Mouse (Mus musculus) neural tube, embryonic 13.5 days (tissue): ENCODE results near the gene Eef1b2. TPM values are rescaled to one million over a fixed set of nuclear protein-coding genes. Genes with fewer than 3 reads are reported as not detected.
"Not testable (repeated sequence)": the region's sequence is repeated elsewhere in the genome, so short reads cannot be mapped to it uniquely, and the experiment has no call there.

Experiments
- ATAC-seq: fragments of 200-750 bp; cut with Nextera tagmentation; 2 replicates; pipeline ENCODE4 v1.8.0; 2017; ENCODE audit warnings: low read depth, mild to moderate bottlenecking, moderate TSS enrichment, moderate library complexity
- H3K27ac ChIP-seq: fragments of 300-500 bp; sonication (generic); replicated peaks from 2 replicates; pipeline ENCODE4 v1.5.1; 2015; ENCODE audit warnings: moderate library complexity, mild to moderate bottlenecking, inconsistent platforms
- H3K27me3 ChIP-seq: fragments of 300-500 bp; sonication (generic); 2 replicates; pipeline ENCODE4 v1.6.1; 2015; ENCODE audit warnings: mild to moderate bottlenecking, inconsistent platforms
- H3K36me3 ChIP-seq: fragments of 300-500 bp; sonication (generic); 2 replicates; pipeline ENCODE4 v1.6.1; 2015; ENCODE audit warnings: mild to moderate bottlenecking, inconsistent platforms
- H3K4me1 ChIP-seq: fragments of 300-500 bp; sonication (generic); replicated peaks from 2 replicates; pipeline ENCODE4 v1.6.1; 2015; ENCODE audit warnings: inconsistent platforms
- H3K4me2 ChIP-seq: fragments of 300-500 bp; sonication (generic); 2 replicates; pipeline ENCODE4 v1.6.1; 2015; ENCODE audit warnings: inconsistent platforms, mild to moderate bottlenecking, moderate library complexity
- H3K4me3 ChIP-seq: fragments of 300-500 bp; sonication (generic); 2 replicates; pipeline ENCODE4 v1.5.1; 2015; ENCODE audit warnings: mild to moderate bottlenecking, inconsistent platforms
- H3K9ac ChIP-seq: fragments of 300-500 bp; sonication (generic); 2 replicates; pipeline ENCODE4 v1.6.1; 2015; ENCODE audit warnings: moderate library complexity, mild to moderate bottlenecking, inconsistent platforms
- H3K9me3 ChIP-seq: fragments of 300-500 bp; sonication (generic); 2 replicates; pipeline ENCODE4 v1.6.1; 2016; ENCODE audit warnings: inconsistent platforms
- WGBS: fragments of 180-500 bp; shearing (Covaris S2); methylation state at CpG from one replicate; pipeline ENCODE4 v1.1.7; 2015; 5-methylcytosine and 5-hydroxymethylcytosine counted together
- polyA plus RNA-seq: library from polyadenylated mRNA; unstranded; fragments of >200 nt; fragmentation: Nextera tagmentation; extraction: Ambion mirVana; gene quantifications from 2 replicates; pipeline ENCODE4 v1.2.1, GENCODE M21; 2015

The Eef1b2 gene
- polyA plus RNA-seq, result 469 and 536 TPM in 2 replicates

- WGBS, result under 1% methylated on average over 72 of the region's 72 CpGs
- peaks cover 26% of the 10 kb centered on the region for H3K4me1 ChIP-seq
- ATAC-seq, result peak; percentile 92
- H3K36me3 ChIP-seq, result peaks cover 27% of the 10 kb centered on the region
- peak within 1 kb of the TSS; percentile 64 for H3K4me3 ChIP-seq
- H3K9ac ChIP-seq, result peak within 1 kb of the TSS; percentile 86
- H3K9me3 ChIP-seq, result no peaks in the 10 kb centered on the region
- H3K4me2 ChIP-seq, result peak within 1 kb of the TSS; percentile 80
- H3K27me3 ChIP-seq, result no peaks in the 10 kb centered on the region
- peak within 1 kb of the TSS; percentile 89 for H3K27ac ChIP-seq
These were observed at the start of gene Eef1b2, which contains the start of gene Ndufs1 for GRCm38 (mm10) chr1:63176604-63177421. TSS of gene Eef1b2 (plus strand) at chr1:63176825. TSS of gene Ndufs1 (minus strand) at chr1:63176833.

GRCm38 (mm10) chr1:63129273-63129672 lies 47.4 kb upstream of the Eef1b2 start:
- peaks cover 10% of the 10 kb centered on the region for H3K4me1 ChIP-seq
- H3K4me2 ChIP-seq, result peak overlapping the region; percentile 46
- H3K36me3 ChIP-seq, result peaks cover 27% of the 10 kb centered on the region
- WGBS, result 32% methylated on average over 3 of the region's 3 CpGs
- H3K27ac ChIP-seq, result no peak overlapping the region
- ATAC-seq, result no peak
- no peak overlapping the region for H3K4me3 ChIP-seq
- H3K9me3 ChIP-seq, result no peaks in the 10 kb centered on the region
- H3K9ac ChIP-seq, result no peak overlapping the region
- H3K27me3 ChIP-seq, result no peaks in the 10 kb centered on the region

GRCm38 (mm10) chr1:63129857-63130690 lies 46.6 kb upstream of the Eef1b2 start:
- H3K27ac ChIP-seq, result no peak overlapping the region
- peak; percentile 49; the same call in 1 of the 2 replicates for ATAC-seq
- H3K4me1 ChIP-seq, result peaks cover 10% of the 10 kb centered on the region
- 22% methylated on average over 18 of the region's 18 CpGs for WGBS
- peaks cover 26% of the 10 kb centered on the region for H3K36me3 ChIP-seq
- H3K4me2 ChIP-seq, result peak overlapping the region; percentile 46
- H3K9ac ChIP-seq, result no peak overlapping the region
- peak overlapping the region; percentile 15; the same call in 1 of the 2 replicates for H3K4me3 ChIP-seq
- H3K9me3 ChIP-seq, result no peaks in the 10 kb centered on the region
- no peaks in the 10 kb centered on the region for H3K27me3 ChIP-seq

- Histone ChIP-seq H3K4me3 (no peak overlapping the region), H3K27ac (no peak overlapping the region), H3K36me3 (peaks cover 18% of the 10 kb centered on the region), H3K9me3 (no peaks in the 10 kb centered on the region), H3K9ac (no peak overlapping the region), H3K27me3 (no peaks in the 10 kb centered on the region), H3K4me1 (peaks cover 10% of the 10 kb centered on the region), H3K4me2 (no peak overlapping the region)
- WGBS, result 90% methylated on average over 2 of the region's 2 CpGs
- no peak for ATAC-seq
These were observed 45.7 kb upstream of the Eef1b2 start for GRCm38 (mm10) chr1:63130883-63131282.

GRCm38 (mm10) chr1:63131766-63132165 lies 44.9 kb upstream of the Eef1b2 start:
- H3K36me3 ChIP-seq, result peaks cover 13% of the 10 kb centered on the region; the same call in 1 of the 2 replicates
- no peak for ATAC-seq
- no peak overlapping the region for H3K4me3 ChIP-seq
- H3K9ac ChIP-seq, result no peak overlapping the region
- no peaks in the 10 kb centered on the region for H3K9me3 ChIP-seq
- H3K27me3 ChIP-seq, result no peaks in the 10 kb centered on the region
- H3K4me1 ChIP-seq, result peaks cover 10% of the 10 kb centered on the region
- WGBS, result 92% methylated on average over 11 of the region's 11 CpGs
- H3K27ac ChIP-seq, result no peak overlapping the region
- H3K4me2 ChIP-seq, result no peak overlapping the region

- no peak for ATAC-seq
- H3K4me1 ChIP-seq, result peaks cover 3% of the 10 kb centered on the region; the same call in 1 of the 2 replicates
- H3K27ac ChIP-seq, result no peak overlapping the region
- WGBS, result 83% methylated on average over 3 of the region's 3 CpGs
- no peaks in the 10 kb centered on the region for H3K9me3 ChIP-seq
- no peak overlapping the region for H3K4me3 ChIP-seq
- H3K9ac ChIP-seq, result no peak overlapping the region
- peaks cover 18% of the 10 kb centered on the region for H3K36me3 ChIP-seq
- no peak overlapping the region for H3K4me2 ChIP-seq
- H3K27me3 ChIP-seq, result no peaks in the 10 kb centered on the region
These were observed 42.1 kb upstream of the Eef1b2 start for GRCm38 (mm10) chr1:63134530-63134929.

- no peak overlapping the region for H3K4me3 ChIP-seq
- no peaks in the 10 kb centered on the region for H3K9me3 ChIP-seq
- H3K27me3 ChIP-seq, result no peaks in the 10 kb centered on the region
- no peak for ATAC-seq
- 82% methylated on average over 2 of the region's 2 CpGs for WGBS
- H3K9ac ChIP-seq, result no peak overlapping the region
- H3K36me3 ChIP-seq, result peaks cover 32% of the 10 kb centered on the region
- H3K27ac ChIP-seq, result no peak overlapping the region
- H3K4me2 ChIP-seq, result no peak overlapping the region
- no peaks in the 10 kb centered on the region for H3K4me1 ChIP-seq
These were observed 38.7 kb upstream of the Eef1b2 start for GRCm38 (mm10) chr1:63137971-63138370.

GRCm38 (mm10) chr1:63138586-63138985 lies 38.0 kb upstream of the Eef1b2 start:
- H3K4me1 ChIP-seq, H3K4me2 ChIP-seq, H3K27me3 ChIP-seq, H3K9me3 ChIP-seq, H3K9ac ChIP-seq, H3K4me3 ChIP-seq, H3K27ac ChIP-seq, ATAC-seq: not testable (repeated sequence)
- 92% methylated on average over 1 of the region's 1 CpGs for WGBS
- peaks cover 37% of the 10 kb centered on the region for H3K36me3 ChIP-seq

GRCm38 (mm10) chr1:63140231-63140630 lies 36.4 kb upstream of the Eef1b2 start:
- Histone ChIP-seq H3K9me3 (no peaks in the 10 kb centered on the region), H3K27ac (no peak overlapping the region), H3K4me2 (no peak overlapping the region), H3K9ac (no peak overlapping the region), H3K36me3 (peaks cover 53% of the 10 kb centered on the region), H3K4me3 (no peak overlapping the region), H3K4me1 (no peaks in the 10 kb centered on the region), H3K27me3 (no peaks in the 10 kb centered on the region)
- WGBS, result 94% methylated on average over 13 of the region's 13 CpGs
- ATAC-seq, result no peak

- 87% methylated on average over 2 of the region's 2 CpGs for WGBS
These were observed 8.0 kb upstream of the Eef1b2 start for GRCm38 (mm10) chr1:63168638-63169037.

GRCm38 (mm10) chr1:63175853-63176252 lies 772 bp upstream of the Eef1b2 start:
- Histone ChIP-seq H3K4me2 (peak overlapping the region; percentile 80), H3K36me3 (peaks cover 36% of the 10 kb centered on the region), H3K9me3 (no peaks in the 10 kb centered on the region), H3K4me3 (peak overlapping the region; percentile 64), H3K27me3 (no peaks in the 10 kb centered on the region), H3K4me1 (peaks cover 26% of the 10 kb centered on the region), H3K9ac (peak overlapping the region; percentile 86), H3K27ac (peak overlapping the region; percentile 89)
- ATAC-seq, result no peak
- WGBS, result 8% methylated on average over 11 of the region's 11 CpGs

More at GRCm38 (mm10) chr1:63168638-63169037, 8.0 kb upstream of the Eef1b2 start:
- Histone ChIP-seq H3K4me3 (no peak overlapping the region), H3K27me3 (no peaks in the 10 kb centered on the region), H3K4me2 (no peak overlapping the region), H3K9me3 (no peaks in the 10 kb centered on the region), H3K9ac (no peak overlapping the region), H3K4me1 (no peaks in the 10 kb centered on the region), H3K36me3 (peaks cover 76% of the 10 kb centered on the region), H3K27ac (no peak overlapping the region)
- no peak for ATAC-seq

- Histone ChIP-seq H3K27ac (peak overlapping the region; percentile 89), H3K4me3 (peak overlapping the region; percentile 64)
- WGBS, result under 1% methylated on average over 14 of the region's 14 CpGs
These were observed 394 bp upstream of the Eef1b2 start for GRCm38 (mm10) chr1:63176259-63176603.

More at GRCm38 (mm10) chr1:63176259-63176603, 394 bp upstream of the Eef1b2 start:
- ATAC-seq, result no peak; the same call in 1 of the 2 replicates
- no peaks in the 10 kb centered on the region for H3K9me3 ChIP-seq
- H3K27me3 ChIP-seq, result no peaks in the 10 kb centered on the region
- peak overlapping the region; percentile 86 for H3K9ac ChIP-seq
- peaks cover 32% of the 10 kb centered on the region for H3K36me3 ChIP-seq
- peak overlapping the region; percentile 80 for H3K4me2 ChIP-seq
- peaks cover 26% of the 10 kb centered on the region for H3K4me1 ChIP-seq
